Mouse (Mus musculus): ENCODE results near the gene Sfxn3.

- TF ChIP-seq CTCF (IDR thresholded peaks at IDR 0.05; ENCODE audit: low read depth), result no peak
- no peak for TF ChIP-seq EP300 (optimal IDR thresholded peaks at IDR 0.05)
Observed at GRCm38 (mm10) chr19:45020348-45020747, 27.0 kb upstream of the Sfxn3 start.
